Mouse (Mus musculus): Measurements from ENCODE around the gene Rasl11b.

Gene Rasl11b

DNA sequence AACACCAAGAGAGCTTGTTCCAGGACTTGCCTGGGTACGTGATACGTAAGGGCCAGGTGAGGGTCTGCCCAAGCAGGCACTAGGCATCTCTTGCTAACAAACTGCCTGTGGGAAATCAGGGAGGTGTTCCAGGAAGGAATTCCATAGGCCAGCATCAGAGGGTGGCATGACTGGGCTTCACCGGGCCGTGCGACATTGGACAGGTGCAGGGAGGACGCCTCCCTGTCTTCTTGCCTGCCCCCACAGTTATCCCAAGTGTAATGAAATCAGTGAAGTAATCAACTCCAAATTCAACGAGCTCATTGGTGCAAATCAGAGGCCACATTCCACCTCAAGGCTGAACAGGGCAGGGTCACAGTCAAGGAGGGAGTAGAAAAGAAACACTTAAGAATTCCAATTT lies 11.6 kb downstream of the Rasl11b start:
- in situ Hi-C loops (cut with MboI; ENCODE audit: unreplicated experiment in 2 of 2) = no loop called here

DNA sequence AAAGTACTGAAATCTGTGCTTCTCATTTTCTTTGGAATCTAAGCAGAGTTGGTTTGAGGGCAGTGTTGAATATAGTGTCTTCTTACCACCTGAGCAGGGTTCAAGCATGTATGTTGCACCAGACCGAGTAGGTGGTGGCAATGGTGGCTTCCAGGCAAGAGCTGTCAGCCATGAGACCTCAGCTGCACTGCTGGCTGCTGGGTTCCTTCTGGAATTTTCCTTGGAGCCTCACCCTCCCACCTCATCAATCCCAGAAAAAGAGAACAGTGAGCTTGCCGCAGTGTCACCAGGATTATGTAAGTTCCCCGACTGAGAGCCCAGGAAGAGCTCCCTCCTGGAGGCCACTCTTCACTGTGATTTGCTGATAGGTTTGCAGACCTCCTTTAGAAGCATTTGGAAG lies 12.1 kb downstream of the Rasl11b start:
- in situ Hi-C loops (cut with MboI; ENCODE audit: unreplicated experiment in 2 of 2) = no loop called here

GRCm38 (mm10) chr5:74208438-74208837 lies 13.4 kb downstream of the Rasl11b start:
- in situ Hi-C loops (cut with MboI; ENCODE audit: unreplicated experiment in 2 of 2) = no loop called here

DNA sequence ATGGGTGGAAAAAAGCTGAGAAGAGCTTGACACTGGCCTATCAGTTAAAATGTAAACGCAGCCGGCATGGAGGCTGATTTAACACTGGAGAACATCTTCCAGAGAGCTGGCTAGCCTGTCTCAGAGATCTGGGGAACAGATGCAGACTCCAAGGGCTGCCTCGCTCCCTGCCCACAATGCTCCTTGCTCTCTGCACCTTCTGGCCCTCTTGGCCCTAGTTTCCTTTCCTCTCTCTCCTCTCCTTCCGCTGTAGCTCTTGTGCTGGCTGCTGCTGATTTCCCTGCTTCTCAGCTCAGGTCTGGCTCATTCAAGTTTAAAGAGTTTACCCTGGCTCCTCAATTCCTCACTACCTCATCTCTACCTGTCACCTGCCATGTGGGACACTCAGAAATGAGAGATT lies 14.6 kb downstream of the Rasl11b start:
- in situ Hi-C loops (cut with MboI; ENCODE audit: unreplicated experiment in 2 of 2) = no loop called here

- in situ Hi-C loops (cut with MboI; ENCODE audit: unreplicated experiment in 2 of 2) = no loop called here
Observed at GRCm38 (mm10) chr5:74211346-74211745, 16.3 kb downstream of the Rasl11b start.

GRCm38 (mm10) chr5:74214501-74215110 lies 19.5 kb downstream of the Rasl11b start:
- in situ Hi-C loops (cut with MboI; ENCODE audit: unreplicated experiment in 2 of 2) = no loop called here

GRCm38 (mm10) chr5:74215125-74215524 lies 20.0 kb downstream of the Rasl11b start:
- in situ Hi-C loops (cut with MboI; ENCODE audit: unreplicated experiment in 2 of 2) = no loop called here

GRCm38 (mm10) chr5:74218524-74218923 lies 23.4 kb downstream of the Rasl11b start:
- in situ Hi-C loops (cut with MboI; ENCODE audit: unreplicated experiment in 2 of 2) = no loop called here

GRCm38 (mm10) chr5:74222626-74223025 lies 27.5 kb downstream of the Rasl11b start:
- in situ Hi-C loops (cut with MboI; ENCODE audit: unreplicated experiment in 2 of 2) = no loop called here

DNA sequence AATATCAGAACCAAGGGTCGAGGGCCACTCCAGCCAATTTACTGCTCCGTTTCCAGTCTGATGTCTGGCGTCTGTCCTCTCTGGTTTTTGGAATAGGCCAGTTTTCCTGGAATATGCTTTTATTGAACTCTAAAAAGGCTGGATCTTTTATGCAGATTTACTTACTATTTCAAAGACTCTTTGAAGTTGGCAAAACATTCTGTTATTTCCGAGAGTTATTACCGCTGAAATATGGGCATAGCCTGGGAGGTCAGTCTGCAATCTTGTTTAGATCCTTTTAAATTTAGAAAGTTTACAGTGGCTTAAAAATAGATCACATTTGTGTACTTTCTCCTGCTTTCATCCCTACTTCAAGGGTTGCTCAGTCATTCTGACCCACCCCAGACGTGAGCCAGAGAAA lies 29.4 kb downstream of the Rasl11b start:
- in situ Hi-C loops (cut with MboI; ENCODE audit: unreplicated experiment in 2 of 2) = no loop called here

- in situ Hi-C loops (cut with MboI; ENCODE audit: unreplicated experiment in 2 of 2) = no loop called here
Observed at GRCm38 (mm10) chr5:74226183-74226582, 31.1 kb downstream of the Rasl11b start.

- in situ Hi-C loops (cut with MboI; ENCODE audit: unreplicated experiment in 2 of 2) = no loop called here
Observed at GRCm38 (mm10) chr5:74227352-74227751, 32.3 kb downstream of the Rasl11b start.

DNA sequence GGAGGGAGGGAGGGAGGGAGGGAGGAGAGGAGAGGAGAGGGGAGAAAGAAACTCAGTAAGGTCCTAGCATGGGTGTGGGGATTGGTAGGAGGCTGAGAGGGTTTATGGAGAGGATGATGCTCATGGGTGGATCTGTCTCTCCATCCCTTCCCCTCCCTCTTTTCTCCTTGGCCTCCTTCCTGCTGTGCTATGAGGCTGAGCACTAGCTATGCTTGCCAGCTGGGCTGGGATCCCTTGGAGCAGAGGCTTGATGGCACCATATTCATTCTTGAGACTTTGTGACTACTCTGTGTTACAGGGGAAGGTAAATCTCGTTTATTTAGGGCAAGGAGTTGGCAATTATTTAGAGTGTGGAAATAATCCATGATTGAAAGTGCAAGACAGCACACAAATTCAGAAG lies 33.9 kb downstream of the Rasl11b start:
- in situ Hi-C loops (cut with MboI; ENCODE audit: unreplicated experiment in 2 of 2) = no loop called here

DNA sequence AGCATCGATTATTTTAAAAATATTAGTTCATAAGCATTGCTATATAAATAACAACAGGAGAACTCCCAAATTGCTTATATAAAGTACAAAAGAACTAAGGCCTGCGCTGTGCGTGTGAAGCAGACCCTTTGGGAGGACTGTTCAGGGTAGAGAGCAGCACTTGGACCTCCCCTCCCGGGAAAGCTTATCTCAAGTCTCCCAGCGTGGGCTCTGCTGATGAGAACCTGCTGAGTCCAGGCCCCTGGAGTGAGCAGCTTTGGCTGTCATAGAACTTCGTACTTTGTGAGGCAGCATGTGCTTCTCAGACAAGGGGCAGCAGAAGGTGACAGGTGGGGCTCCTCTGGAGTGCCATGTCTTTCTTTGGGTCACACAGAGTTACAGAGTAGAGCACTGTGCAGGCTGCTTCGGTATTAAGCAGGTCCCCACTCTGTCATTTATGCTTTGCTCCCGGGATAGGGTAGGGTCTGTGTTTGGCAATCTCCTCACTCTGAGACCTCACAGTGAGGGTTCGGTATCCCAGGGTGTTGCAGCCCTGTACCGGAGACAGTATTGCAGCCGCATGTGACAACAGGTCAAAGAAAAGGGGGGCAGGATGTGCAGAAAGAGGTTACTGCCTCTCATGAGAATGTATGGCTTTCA lies 34.8 kb downstream of the Rasl11b start:
- in situ Hi-C loops (cut with MboI; ENCODE audit: unreplicated experiment in 2 of 2) = no loop called here

- in situ Hi-C loops (cut with MboI; ENCODE audit: unreplicated experiment in 2 of 2) = no loop called here
Observed at GRCm38 (mm10) chr5:74230525-74230924, 35.4 kb downstream of the Rasl11b start.

GRCm38 (mm10) chr5:74233808-74234207 lies 38.7 kb downstream of the Rasl11b start:
- in situ Hi-C loops (cut with MboI; ENCODE audit: unreplicated experiment in 2 of 2) = no loop called here

DNA sequence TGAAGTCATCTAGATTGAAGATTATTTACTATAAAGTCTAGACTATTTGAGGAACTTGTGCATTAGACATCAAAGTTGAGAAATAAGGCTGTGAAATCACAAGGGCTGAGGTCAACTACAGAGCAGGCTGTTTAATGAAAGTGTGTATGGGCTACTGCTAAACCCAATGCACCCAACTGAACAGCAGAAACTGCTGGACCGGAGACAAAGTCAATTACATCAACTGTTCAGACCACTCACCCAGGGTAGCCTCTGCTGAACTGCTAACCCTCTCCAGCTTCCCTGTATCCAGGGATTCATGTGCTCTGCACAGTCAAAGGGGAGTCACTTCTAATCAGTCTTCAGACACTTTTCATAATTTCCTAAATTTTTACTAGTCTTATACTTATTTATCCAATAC lies 44.3 kb downstream of the Rasl11b start:
- in situ Hi-C loops (cut with MboI; ENCODE audit: unreplicated experiment in 2 of 2) = no loop called here

DNA sequence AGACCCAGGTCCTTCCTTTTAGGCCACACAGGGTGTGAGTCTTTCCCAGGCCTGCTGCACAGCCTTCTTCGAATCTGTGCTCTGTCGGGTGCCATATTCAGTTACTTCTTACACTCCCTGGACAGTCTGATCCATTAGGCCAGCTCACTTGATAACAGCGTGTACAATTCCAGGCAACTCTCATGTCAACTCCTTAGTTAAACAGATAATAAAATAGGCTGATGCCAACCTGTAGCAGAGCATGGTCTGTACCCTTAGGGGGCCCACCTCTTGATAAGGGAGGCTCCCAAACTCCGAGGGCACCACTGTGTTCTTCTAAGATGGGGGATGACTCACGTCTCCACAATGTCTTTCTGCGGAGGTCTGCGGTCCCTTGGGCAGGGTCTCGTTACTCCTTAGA lies 45.2 kb downstream of the Rasl11b start:
- in situ Hi-C loops (cut with MboI; ENCODE audit: unreplicated experiment in 2 of 2) = no loop called here

DNA sequence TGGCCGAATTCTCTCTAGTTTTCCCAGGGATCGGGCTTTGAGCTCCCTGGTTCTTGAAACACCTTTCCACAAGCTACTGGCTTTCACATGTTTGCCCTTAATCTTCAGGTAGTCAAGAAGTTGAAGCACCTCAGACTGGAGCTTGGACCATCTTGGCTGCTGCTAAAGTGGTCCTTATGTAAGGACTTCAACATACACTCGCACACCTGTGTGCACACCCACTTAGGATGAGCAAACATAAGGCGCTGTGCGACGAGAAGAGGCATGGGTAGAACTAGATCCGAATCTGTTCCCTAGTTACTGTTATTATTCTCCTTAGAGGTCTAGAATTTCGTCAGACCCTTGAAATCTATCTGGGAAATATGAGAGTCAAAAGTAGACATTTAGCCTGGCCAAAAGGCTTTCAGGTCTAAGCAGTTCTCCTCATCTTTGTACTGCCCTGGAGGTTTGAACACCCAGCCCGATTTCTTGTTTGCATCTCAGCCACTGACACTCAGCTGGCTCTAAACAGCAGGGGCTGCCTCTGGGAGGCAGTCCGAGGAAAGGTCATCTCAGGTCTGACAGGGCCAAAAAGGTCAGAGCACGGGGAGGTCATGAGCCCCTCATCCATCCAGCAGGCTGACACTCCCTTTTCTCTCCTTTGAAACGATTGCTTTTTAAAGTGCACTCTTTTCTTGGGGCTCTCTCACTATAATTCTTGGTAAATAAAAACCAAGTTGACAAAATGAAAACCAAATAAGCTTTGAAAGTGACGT lies 46.0 kb downstream of the Rasl11b start:
- in situ Hi-C loops (cut with MboI; ENCODE audit: unreplicated experiment in 2 of 2) = no loop called here

DNA sequence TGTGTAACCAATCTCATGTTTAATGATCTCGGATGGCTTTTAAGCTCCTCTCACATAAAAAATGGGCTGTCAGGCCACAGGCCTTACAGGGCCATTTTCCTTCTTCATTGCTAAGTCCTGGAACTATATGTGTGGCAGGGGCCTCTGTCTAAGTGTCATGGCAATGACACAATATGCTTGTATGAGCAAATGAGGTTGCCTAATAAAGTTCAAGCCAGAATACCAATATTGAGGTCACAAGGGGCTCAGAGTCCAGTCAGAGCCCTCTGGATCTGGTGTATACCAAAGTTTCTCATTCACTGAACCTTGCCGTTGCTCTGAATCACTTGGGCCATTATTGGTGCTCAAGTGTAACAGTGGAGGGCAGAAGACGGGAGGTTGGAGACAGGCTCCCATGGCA lies 47.6 kb downstream of the Rasl11b start:
- in situ Hi-C loops (cut with MboI; ENCODE audit: unreplicated experiment in 2 of 2) = no loop called here

DNA sequence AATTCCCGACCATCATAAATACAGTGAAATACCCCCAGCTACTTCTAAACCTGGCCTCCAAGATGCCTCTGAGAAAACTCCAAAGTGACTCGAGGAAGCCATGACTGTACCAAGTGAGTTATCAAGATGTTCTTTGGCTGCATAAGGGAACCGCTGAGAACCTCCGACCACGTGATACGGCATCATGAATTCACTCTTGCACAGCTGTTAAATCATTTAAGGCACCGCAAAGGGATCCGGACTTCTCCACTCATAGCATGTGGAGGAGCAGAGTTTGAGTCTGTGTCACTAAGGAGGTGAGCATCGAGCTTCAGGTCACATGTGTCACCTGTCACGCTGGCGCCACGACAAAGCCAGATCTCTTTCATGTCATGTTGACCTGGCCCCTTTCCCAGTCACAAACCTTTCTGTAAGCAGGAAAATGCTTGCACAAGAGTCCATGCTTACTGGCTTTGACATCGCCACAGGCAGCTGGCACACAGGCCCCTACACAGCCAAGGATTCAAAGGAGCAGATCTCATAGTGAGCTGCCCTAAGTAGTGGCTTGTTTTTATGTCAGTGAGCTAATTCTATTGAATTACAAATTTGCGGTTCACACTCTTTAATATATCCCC lies 49.4 kb downstream of the Rasl11b start:
- in situ Hi-C loops (cut with MboI; ENCODE audit: unreplicated experiment in 2 of 2) = no loop called here
